Mouse (Mus musculus) urinary bladder, postnatal 25 days (tissue): Measurements from ENCODE around the gene Polr3h.

Experiments
- DNase-seq: peaks from one replicate; pipeline ENCODE4 v3.0.0; 2022; ENCODE audit warnings: low spot score

Polr3h gene

GRCm38 (mm10) chr15:81872262-81873136 lies 53.5 kb downstream of the Polr3h start, which contains the start of gene Aco2:
TSS of gene Aco2 (plus strand) at chr15:81872309.
- DNase-seq = peak; percentile 99

GRCm38 (mm10) chr15:81871604-81872261 lies 54.3 kb downstream of the Polr3h start, which contains the start of gene Phf5a:
TSS of gene Phf5a (minus strand) at chr15:81871911.
- peak; percentile 83 for DNase-seq

GRCm38 (mm10) chr15:81869985-81870384 lies 56.1 kb downstream of the Polr3h start:
- no peak for DNase-seq

- no peak for DNase-seq
Observed at GRCm38 (mm10) chr15:81864238-81864637, 61.8 kb downstream of the Polr3h start.

- no peak for DNase-seq
Observed at GRCm38 (mm10) chr15:81860471-81861135, 65.4 kb downstream of the Polr3h start.

- peak; percentile 66 for DNase-seq
Observed at GRCm38 (mm10) chr15:81859330-81860255, 66.4 kb downstream of the Polr3h start.

- DNase-seq = peak; percentile 51
Observed at GRCm38 (mm10) chr15:81858517-81859329, 67.3 kb downstream of the Polr3h start, which contains the start of gene Tob2. TSS of gene Tob2 (minus strand) at chr15:81858796.

GRCm38 (mm10) chr15:81858138-81858516 lies 67.9 kb downstream of the Polr3h start:
- DNase-seq = peak; percentile 94

- no peak for DNase-seq
Observed at GRCm38 (mm10) chr15:81857724-81858116, 68.3 kb downstream of the Polr3h start.

GRCm38 (mm10) chr15:81856938-81857723 lies 68.9 kb downstream of the Polr3h start:
- DNase-seq = no peak

- DNase-seq = peak; percentile 63
Observed at GRCm38 (mm10) chr15:81856030-81856790, 69.8 kb downstream of the Polr3h start.

GRCm38 (mm10) chr15:81853081-81853480 lies 73.0 kb downstream of the Polr3h start:
- DNase-seq = no peak

GRCm38 (mm10) chr15:81852411-81853000 lies 73.5 kb downstream of the Polr3h start:
- DNase-seq = no peak

GRCm38 (mm10) chr15:81851375-81851774 lies 74.7 kb downstream of the Polr3h start:
- no peak for DNase-seq

GRCm38 (mm10) chr15:81850718-81851117 lies 75.3 kb downstream of the Polr3h start:
- DNase-seq = no peak

- DNase-seq = no peak
Observed at GRCm38 (mm10) chr15:81849104-81849503, 76.9 kb downstream of the Polr3h start.

- no peak for DNase-seq
Observed at GRCm38 (mm10) chr15:81848301-81848700, 77.7 kb downstream of the Polr3h start.

GRCm38 (mm10) chr15:81847861-81848260 lies 78.2 kb downstream of the Polr3h start:
- no peak for DNase-seq

GRCm38 (mm10) chr15:81847161-81847560 lies 78.9 kb downstream of the Polr3h start:
- no peak for DNase-seq
